Mouse (Mus musculus) neural tube, embryonic 11.5 days (tissue): Measurements from ENCODE around the gene Ssr3. TPM values are rescaled to one million over a fixed set of nuclear protein-coding genes. Genes with fewer than 3 reads are reported as not detected.

Experiments used
- ATAC-seq: fragments of 200-750 bp; cut with Nextera tagmentation; 2 replicates; pipeline ENCODE4 v1.8.0; 2017; ENCODE audit warnings: moderate number of reproducible peaks, mild to moderate bottlenecking, moderate TSS enrichment, moderate library complexity; ENCODE audit not compliant: insufficient read depth, low FRiP score, low TSS enrichment
- DNase-seq: peaks from one replicate; pipeline ENCODE4 v3.0.0-alpha.2; 2015; ENCODE audit warnings: low spot score
- H3K27ac ChIP-seq: fragments of 300-500 bp; sonication (generic); 2 replicates; pipeline ENCODE4 v1.5.1; 2014; ENCODE audit warnings: low read depth, mild to moderate bottlenecking, low read length
- H3K27me3 ChIP-seq: fragments of 300-500 bp; sonication (generic); 2 replicates; pipeline ENCODE4 v1.6.1; 2014; ENCODE audit warnings: mild to moderate bottlenecking, low read length, mixed read lengths; ENCODE audit not compliant: control insufficient read depth, insufficient read depth
- H3K36me3 ChIP-seq: fragments of 300-500 bp; sonication (generic); 2 replicates; pipeline ENCODE4 v1.6.1; 2014; ENCODE audit warnings: mild to moderate bottlenecking, low read length, moderate library complexity, mixed read lengths; ENCODE audit not compliant: control insufficient read depth, insufficient read depth
- H3K4me1 ChIP-seq: fragments of 300-500 bp; sonication (generic); 2 replicates; pipeline ENCODE4 v1.6.1; 2014; ENCODE audit warnings: low read length, mixed read lengths; ENCODE audit not compliant: control insufficient read depth, insufficient read depth
- H3K4me2 ChIP-seq: fragments of 300-500 bp; sonication (generic); 2 replicates; pipeline ENCODE4 v1.6.1; 2014; ENCODE audit warnings: low read depth, mild to moderate bottlenecking, moderate library complexity
- H3K4me3 ChIP-seq: fragments of 300-500 bp; sonication (generic); 2 replicates; pipeline ENCODE4 v1.5.1; 2014; ENCODE audit warnings: low read depth, low read length
- H3K9ac ChIP-seq: fragments of 300-500 bp; sonication (generic); 2 replicates; pipeline ENCODE4 v1.6.1; 2014; ENCODE audit warnings: mild to moderate bottlenecking, low read length
- H3K9me3 ChIP-seq: fragments of 300-500 bp; sonication (generic); 2 replicates; pipeline ENCODE4 v1.6.1; 2016; ENCODE audit warnings: low read length; ENCODE audit not compliant: control insufficient read depth
- WGBS: fragments of 180-500 bp; shearing (Covaris S2); extraction: QIAGEN DNeasy Blood & Tissue Kit; methylation state at CpG from one replicate; pipeline ENCODE4 v1.1.7; 2014; 5-methylcytosine and 5-hydroxymethylcytosine counted together
- polyA plus RNA-seq: library from polyadenylated mRNA; unstranded; fragments of >200 nt; fragmentation: Nextera tagmentation; extraction: Ambion mirVana; gene quantifications from 2 replicates; pipeline ENCODE4 v1.2.1, GENCODE M21; 2014

Gene Ssr3
- polyA plus RNA-seq, 1 experiment from 2014 or later = 269 TPM

GRCm38 (mm10) chr3:65365921-65366710 is 26.3 kb downstream of the Ssr3 start:
- H3K4me3 ChIP-seq = no peak overlapping the region
- no peaks in the 10 kb centered on the region for H3K4me1 ChIP-seq
- no peak overlapping the region for H3K4me2 ChIP-seq
- no peak for DNase-seq
- no peak overlapping the region for H3K9ac ChIP-seq
- H3K27me3 ChIP-seq = no peaks in the 10 kb centered on the region
- H3K9me3 ChIP-seq = no peaks in the 10 kb centered on the region
- 79% methylated on average over 10 of the region's 10 CpGs for WGBS
- no peak for ATAC-seq
- H3K27ac ChIP-seq = no peak overlapping the region
- no peaks in the 10 kb centered on the region for H3K36me3 ChIP-seq

GRCm38 (mm10) chr3:65365184-65365583 is 27.2 kb downstream of the Ssr3 start:
- DNase-seq (no peak), ATAC-seq (no peak)
- no peak overlapping the region for H3K4me2 ChIP-seq
- H3K4me1 ChIP-seq = no peaks in the 10 kb centered on the region
- H3K9me3 ChIP-seq = no peaks in the 10 kb centered on the region
- no peaks in the 10 kb centered on the region for H3K36me3 ChIP-seq
- no peak overlapping the region for H3K9ac ChIP-seq
- H3K27ac ChIP-seq = no peak overlapping the region
- no peak overlapping the region for H3K4me3 ChIP-seq
- no peaks in the 10 kb centered on the region for H3K27me3 ChIP-seq
- WGBS = 58% methylated on average over 6 of the region's 6 CpGs

GRCm38 (mm10) chr3:65363438-65363837 is 29.0 kb downstream of the Ssr3 start:
- 97% methylated on average over 1 of the region's 1 CpGs for WGBS
- H3K4me1 ChIP-seq = no peaks in the 10 kb centered on the region
- no peaks in the 10 kb centered on the region for H3K9me3 ChIP-seq
- H3K27ac ChIP-seq = no peak overlapping the region
- ATAC-seq (no peak), DNase-seq (no peak)
- no peak overlapping the region for H3K9ac ChIP-seq
- H3K36me3 ChIP-seq = no peaks in the 10 kb centered on the region
- H3K4me2 ChIP-seq = no peak overlapping the region
- H3K27me3 ChIP-seq = no peaks in the 10 kb centered on the region
- no peak overlapping the region for H3K4me3 ChIP-seq

- Histone ChIP-seq H3K4me3 (no peak overlapping the region), H3K9ac (no peak overlapping the region), H3K9me3 (no peaks in the 10 kb centered on the region), H3K27me3 (no peaks in the 10 kb centered on the region), H3K36me3 (no peaks in the 10 kb centered on the region), H3K27ac (no peak overlapping the region), H3K4me2 (no peak overlapping the region), H3K4me1 (no peaks in the 10 kb centered on the region)
- ATAC-seq (no peak), DNase-seq (no peak)
- WGBS = 77% methylated on average over 8 of the region's 8 CpGs
Observed at GRCm38 (mm10) chr3:65360163-65360969, 32.1 kb downstream of the Ssr3 start.

- Histone ChIP-seq H3K4me1 (no peaks in the 10 kb centered on the region), H3K27me3 (no peaks in the 10 kb centered on the region), H3K27ac (no peak overlapping the region), H3K4me3 (no peak overlapping the region), H3K9ac (no peak overlapping the region), H3K4me2 (no peak overlapping the region), H3K36me3 (no peaks in the 10 kb centered on the region), H3K9me3 (no peaks in the 10 kb centered on the region)
- no peak for DNase-seq
- 80% methylated on average over 2 of the region's 2 CpGs for WGBS
- ATAC-seq = no peak
Observed at GRCm38 (mm10) chr3:65358841-65359240, 33.6 kb downstream of the Ssr3 start.

GRCm38 (mm10) chr3:65358275-65358674 is 34.1 kb downstream of the Ssr3 start:
- Histone ChIP-seq H3K36me3 (no peaks in the 10 kb centered on the region), H3K4me1 (no peaks in the 10 kb centered on the region), H3K4me3 (no peak overlapping the region), H3K27me3 (no peaks in the 10 kb centered on the region), H3K9me3 (no peaks in the 10 kb centered on the region), H3K27ac (no peak overlapping the region), H3K4me2 (no peak overlapping the region), H3K9ac (no peak overlapping the region)
- WGBS = 70% methylated on average over 2 of the region's 2 CpGs
- ATAC-seq (no peak), DNase-seq (no peak)

GRCm38 (mm10) chr3:65355479-65355878 is 36.9 kb downstream of the Ssr3 start:
- Histone ChIP-seq H3K27ac (no peak overlapping the region), H3K4me1 (no peaks in the 10 kb centered on the region), H3K27me3 (no peaks in the 10 kb centered on the region), H3K9me3 (no peaks in the 10 kb centered on the region), H3K4me2 (no peak overlapping the region), H3K9ac (no peak overlapping the region), H3K4me3 (no peak overlapping the region), H3K36me3 (no peaks in the 10 kb centered on the region)
- 67% methylated on average over 6 of the region's 6 CpGs for WGBS
- DNase-seq = no peak
- ATAC-seq = no peak

- WGBS = 79% methylated on average over 10 of the region's 10 CpGs
- DNase-seq (no peak), ATAC-seq (no peak)
- Histone ChIP-seq H3K4me2 (no peak overlapping the region), H3K9me3 (no peaks in the 10 kb centered on the region), H3K36me3 (no peaks in the 10 kb centered on the region), H3K27ac (no peak overlapping the region), H3K27me3 (no peaks in the 10 kb centered on the region), H3K4me3 (no peak overlapping the region), H3K9ac (no peak overlapping the region), H3K4me1 (no peaks in the 10 kb centered on the region)
Observed at GRCm38 (mm10) chr3:65353263-65354037, 39.0 kb downstream of the Ssr3 start.
